Mouse (Mus musculus) layer of hippocampus, adult 11-12 months (tissue): ENCODE data around the gene Reep6.

Source experiments
- DNase-seq: peaks from one replicate; pipeline ENCODE4 v3.0.0; 2022; ENCODE audit warnings: low spot score

The Reep6 gene

GRCm38 (mm10) chr10:80329273-80330081 lies at the start of gene Reep6, which contains the start of gene Pcsk4:
Gene Reep6, plus strand, starts transcription at chr10:80329953.
Gene Pcsk4, minus strand, starts transcription at chr10:80329498.
- DNase-seq, result peak; percentile 96

GRCm38 (mm10) chr10:80281304-80281703 lies 48.4 kb upstream of the Reep6 start:
- DNase-seq, result no peak

- no peak for DNase-seq
Measured at GRCm38 (mm10) chr10:80281921-80282371, 47.8 kb upstream of the Reep6 start.

- DNase-seq, result no peak
Measured at GRCm38 (mm10) chr10:80282481-80283441, 47.0 kb upstream of the Reep6 start.

GRCm38 (mm10) chr10:80285222-80286070 lies 44.3 kb upstream of the Reep6 start:
- no peak for DNase-seq

GRCm38 (mm10) chr10:80288097-80288496 lies 41.7 kb upstream of the Reep6 start:
- no peak for DNase-seq

GRCm38 (mm10) chr10:80288657-80289056 lies 41.1 kb upstream of the Reep6 start:
- no peak for DNase-seq

GRCm38 (mm10) chr10:80292251-80293146 lies 37.3 kb upstream of the Reep6 start, which contains the start of gene Rps15:
Gene Rps15, plus strand, starts transcription at chr10:80292453.
- DNase-seq, result peak; percentile 93

GRCm38 (mm10) chr10:80293325-80293724 lies 36.4 kb upstream of the Reep6 start:
- DNase-seq, result no peak

- DNase-seq, result no peak
Measured at GRCm38 (mm10) chr10:80294311-80294710, 35.4 kb upstream of the Reep6 start.

- no peak for DNase-seq
Measured at GRCm38 (mm10) chr10:80294788-80295303, 34.9 kb upstream of the Reep6 start.

- DNase-seq, result peak; percentile 82
Measured at GRCm38 (mm10) chr10:80295618-80296425, 33.9 kb upstream of the Reep6 start, which contains the start of gene Apc2. Gene Apc2, plus strand, starts transcription at chr10:80295977.

GRCm38 (mm10) chr10:80296824-80297223 lies 32.9 kb upstream of the Reep6 start:
- no peak for DNase-seq

- DNase-seq, result no peak
Measured at GRCm38 (mm10) chr10:80297526-80298133, 32.1 kb upstream of the Reep6 start.

- DNase-seq, result peak; percentile 89
Measured at GRCm38 (mm10) chr10:80298571-80299281, 31.0 kb upstream of the Reep6 start.

- no peak for DNase-seq
Measured at GRCm38 (mm10) chr10:80299301-80299700, 30.5 kb upstream of the Reep6 start.

- DNase-seq, result no peak
Measured at GRCm38 (mm10) chr10:80299824-80300223, 29.9 kb upstream of the Reep6 start.

GRCm38 (mm10) chr10:80300672-80301181 lies 29.0 kb upstream of the Reep6 start:
- DNase-seq, result no peak
